Mouse (Mus musculus): Measurements from ENCODE around the gene Traf7.

The Traf7 gene

DNA sequence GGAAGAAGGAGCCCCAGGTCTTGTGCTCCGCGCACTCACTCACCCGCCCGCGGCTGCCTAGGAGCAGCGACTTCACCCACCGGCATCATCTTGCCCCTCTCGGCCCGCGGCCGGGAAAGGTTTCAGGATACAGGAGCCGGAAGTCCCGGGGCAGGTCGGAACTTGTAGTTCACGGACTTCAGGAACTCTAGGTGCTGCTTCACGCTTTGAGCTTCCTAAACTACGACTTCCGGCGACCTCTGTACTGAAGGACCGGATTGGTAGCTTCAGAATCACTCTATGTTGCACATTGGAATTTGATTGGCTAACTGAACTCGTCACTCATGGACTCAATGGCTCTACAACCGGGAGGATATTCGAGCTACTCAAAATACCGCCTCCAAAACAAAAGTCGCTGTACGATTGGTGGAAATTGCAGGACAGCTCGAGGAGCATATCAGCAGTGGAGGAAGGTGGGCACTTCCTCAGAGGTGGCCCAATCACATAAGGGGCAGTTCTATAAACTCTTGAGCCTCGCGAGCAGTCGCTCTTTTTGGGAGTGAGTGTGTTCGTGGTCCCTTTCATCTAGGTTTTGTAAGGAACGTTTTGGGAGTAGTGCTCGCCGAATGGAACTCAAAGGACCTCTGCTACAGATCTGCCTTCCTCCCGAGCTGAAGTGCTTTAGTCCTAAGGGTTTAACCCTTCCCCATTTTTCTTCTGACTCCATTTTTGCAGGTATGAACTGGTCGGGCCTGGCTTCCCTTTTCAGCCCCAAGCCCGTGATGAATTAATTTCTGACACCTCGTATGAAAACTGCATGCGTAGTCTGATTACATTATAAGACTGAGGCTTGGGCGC, at the start of gene Traf7:
Gene Traf7, minus strand, starts transcription at position 216 of the 837 bp plus-strand sequence.
- DNase-seq (ENCODE audit: low spot score) = peak; percentile 95

DNA sequence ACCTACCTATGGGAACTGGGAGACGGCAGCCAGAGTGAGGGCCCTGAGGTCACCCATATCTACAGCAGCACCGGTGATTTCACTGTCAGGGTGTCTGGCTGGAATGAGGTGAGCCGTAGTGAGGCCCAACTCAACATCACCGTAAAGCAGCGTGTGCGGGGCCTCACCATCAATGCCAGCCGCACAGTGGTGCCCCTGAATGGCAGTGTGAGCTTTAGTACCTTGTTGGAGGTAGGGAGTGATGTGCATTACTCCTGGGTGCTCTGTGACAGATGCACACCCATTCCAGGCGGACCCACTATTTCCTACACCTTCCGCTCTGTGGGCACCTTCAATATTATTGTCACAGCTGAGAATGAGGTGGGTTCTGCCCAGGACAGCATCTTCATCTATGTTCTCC, 46.1 kb upstream of the Traf7 start:
- no peak for DNase-seq (ENCODE audit: low spot score)

- no peak for DNase-seq (ENCODE audit: low spot score)
These were observed 45.0 kb upstream of the Traf7 start for GRCm38 (mm10) chr17:24572651-24573245.

DNA sequence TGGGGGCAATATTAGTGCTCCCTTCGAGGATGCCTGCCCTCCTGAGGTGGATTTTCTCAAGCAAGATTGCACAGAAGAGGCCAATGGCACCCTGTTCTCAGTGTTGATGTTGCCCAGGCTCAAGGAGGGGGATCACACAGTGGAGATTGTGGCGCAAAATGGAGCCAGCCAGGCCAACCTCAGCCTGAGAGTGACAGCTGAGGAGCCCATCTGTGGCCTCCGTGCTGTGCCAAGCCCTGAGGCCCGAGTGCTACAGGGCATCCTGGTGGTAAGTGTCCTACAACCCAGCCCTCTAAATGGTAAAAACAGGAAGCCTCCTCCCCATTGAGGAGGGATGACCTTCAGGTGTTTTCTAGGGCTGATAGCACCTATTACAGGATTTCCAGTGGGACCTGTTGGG, 42.1 kb upstream of the Traf7 start:
- DNase-seq (ENCODE audit: low spot score) = no peak

GRCm38 (mm10) chr17:24567034-24567779, 39.5 kb upstream of the Traf7 start:
- no peak for DNase-seq (ENCODE audit: low spot score)

DNA sequence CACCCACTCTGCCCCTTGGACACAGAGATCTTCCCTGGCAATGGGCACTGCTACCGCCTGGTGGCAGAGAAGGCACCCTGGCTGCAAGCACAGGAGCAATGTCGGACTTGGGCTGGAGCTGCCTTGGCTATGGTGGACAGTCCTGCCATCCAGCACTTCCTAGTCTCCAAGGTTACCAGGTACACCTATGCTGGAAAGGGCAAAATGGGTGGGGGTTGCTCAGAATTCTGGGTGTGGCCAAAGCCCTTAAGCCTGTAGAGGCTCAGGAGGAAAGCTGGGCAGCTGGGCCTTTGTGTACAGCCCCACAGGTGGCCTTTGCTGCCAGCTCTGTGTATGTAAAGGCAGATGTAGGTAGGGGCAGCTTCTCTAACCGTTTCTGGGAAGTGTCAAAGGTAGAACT, 38.1 kb upstream of the Traf7 start:
- DNase-seq (ENCODE audit: low spot score) = no peak

- no peak for DNase-seq (ENCODE audit: low spot score)
These were observed 37.4 kb upstream of the Traf7 start for GRCm38 (mm10) chr17:24565092-24565491.

DNA sequence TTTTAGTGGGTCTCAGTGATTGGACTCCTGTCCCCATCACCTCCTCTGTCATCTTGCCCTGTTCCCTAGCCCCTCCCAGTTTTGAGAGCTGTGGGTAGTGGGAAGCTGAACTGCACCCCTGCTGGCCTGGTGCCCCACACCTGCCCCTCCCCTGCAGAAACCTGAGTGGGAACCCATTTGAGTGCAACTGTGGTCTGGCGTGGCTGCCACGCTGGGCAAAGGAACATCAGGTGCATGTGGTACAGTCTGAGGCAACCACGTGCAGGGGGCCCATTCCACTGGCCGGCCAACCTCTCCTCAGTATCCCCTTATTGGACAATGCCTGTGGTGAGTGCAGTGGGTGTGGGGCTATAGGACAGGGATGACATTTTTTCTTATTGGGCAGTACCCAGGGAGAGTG, 36.7 kb upstream of the Traf7 start:
- no peak for DNase-seq (ENCODE audit: low spot score)

- no peak for DNase-seq (ENCODE audit: low spot score)
These were observed 35.9 kb upstream of the Traf7 start for GRCm38 (mm10) chr17:24563638-24564037.

DNA sequence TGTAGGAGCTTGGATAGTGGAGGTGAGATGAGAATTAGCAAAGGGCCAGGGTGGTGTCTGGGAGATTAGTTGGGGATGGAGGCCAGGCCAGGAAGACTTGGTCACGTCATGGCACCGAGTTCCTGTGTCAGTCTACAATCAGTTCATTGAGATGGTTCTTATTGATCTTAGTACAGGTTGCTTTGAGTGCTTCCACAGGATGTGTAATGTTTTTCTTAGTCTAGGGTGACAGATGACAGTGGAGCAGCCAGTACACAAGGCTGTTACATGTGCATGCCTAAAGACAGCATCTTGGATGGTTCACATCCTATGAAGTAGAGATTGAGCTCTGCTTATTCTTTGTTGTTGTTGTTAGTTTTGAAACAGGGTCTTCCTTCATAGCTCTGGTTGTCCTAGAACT, 33.9 kb upstream of the Traf7 start:
- no peak for DNase-seq (ENCODE audit: low spot score)

DNA sequence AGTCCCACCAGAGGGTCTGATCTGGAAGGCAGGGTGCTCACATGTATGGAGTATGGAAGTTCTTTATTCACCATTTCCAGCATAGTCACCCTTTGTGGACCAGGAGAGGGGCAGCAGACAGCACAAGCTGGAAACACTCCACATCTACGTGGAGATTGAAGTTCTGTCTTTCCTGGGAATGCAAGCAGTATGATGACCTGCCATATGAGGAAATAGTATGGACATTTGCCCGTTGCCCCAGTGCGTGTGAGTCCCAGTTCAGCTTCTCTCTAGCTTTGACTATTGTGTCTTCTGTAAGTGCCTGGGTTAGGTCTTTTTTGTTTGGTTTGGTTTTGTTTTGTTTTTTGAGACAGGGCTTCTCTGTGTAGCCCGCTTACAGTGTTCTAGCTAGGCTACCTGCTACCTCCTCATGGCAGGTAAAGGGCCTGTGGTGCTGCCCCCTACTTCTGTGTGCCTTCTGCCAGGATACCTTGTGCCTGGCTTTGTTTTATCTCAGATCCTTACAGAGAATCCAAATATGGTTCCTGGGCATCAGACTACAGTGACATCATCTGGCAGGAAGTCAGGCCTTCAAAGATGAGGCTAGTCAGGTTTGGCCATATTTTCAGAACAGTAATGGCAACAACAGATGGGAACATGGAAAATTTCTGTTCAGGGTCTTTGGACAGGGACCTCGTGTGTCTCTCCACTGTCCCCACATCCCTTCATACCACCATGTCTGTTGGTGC, 32.7 kb upstream of the Traf7 start:
- DNase-seq (ENCODE audit: low spot score) = no peak

DNA sequence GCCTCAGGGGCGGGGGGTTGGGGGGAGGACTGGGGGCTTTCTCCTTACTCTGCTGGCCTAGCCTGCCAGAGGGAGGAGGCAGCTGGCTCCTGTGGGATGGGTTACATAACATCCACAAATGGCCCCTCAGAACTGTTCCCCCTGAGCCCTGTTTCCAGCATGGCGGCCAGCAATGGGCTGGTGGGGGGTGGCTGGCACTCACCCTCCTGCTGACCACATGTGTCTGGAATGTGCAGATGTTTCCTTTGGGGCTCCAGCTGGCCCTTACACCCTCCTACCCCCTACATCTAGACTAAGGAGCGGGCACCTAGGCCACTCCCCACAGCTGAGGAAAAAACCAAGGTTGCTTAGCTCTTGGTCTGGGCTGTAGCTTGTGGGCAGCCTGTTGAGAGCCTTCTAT, 31.4 kb upstream of the Traf7 start:
- no peak for DNase-seq (ENCODE audit: low spot score)

DNA sequence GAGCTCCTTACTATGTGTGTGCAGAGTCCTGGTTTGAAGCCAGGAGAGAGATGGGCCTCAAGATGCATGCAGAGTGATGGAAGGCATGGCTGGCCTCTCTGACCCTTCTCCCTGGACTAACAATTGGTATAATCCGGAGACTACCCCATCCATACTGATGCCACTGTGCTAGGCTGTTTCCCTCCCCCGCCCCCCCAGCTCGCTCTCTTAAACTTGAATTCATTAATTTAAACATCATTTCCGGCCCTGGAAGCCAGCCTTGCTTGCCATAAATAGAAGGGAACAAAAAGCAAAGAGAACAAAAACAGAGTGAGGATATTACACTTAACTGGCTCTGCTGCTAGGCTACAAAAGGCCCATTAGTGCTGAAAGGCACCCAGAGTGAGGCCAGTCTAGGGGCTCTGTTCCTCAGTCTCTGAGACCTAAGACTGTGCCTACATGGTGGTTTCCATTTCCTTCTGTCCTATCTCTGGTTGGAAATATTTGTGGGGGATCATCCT, 30.9 kb upstream of the Traf7 start:
- no peak for DNase-seq (ENCODE audit: low spot score)

DNA sequence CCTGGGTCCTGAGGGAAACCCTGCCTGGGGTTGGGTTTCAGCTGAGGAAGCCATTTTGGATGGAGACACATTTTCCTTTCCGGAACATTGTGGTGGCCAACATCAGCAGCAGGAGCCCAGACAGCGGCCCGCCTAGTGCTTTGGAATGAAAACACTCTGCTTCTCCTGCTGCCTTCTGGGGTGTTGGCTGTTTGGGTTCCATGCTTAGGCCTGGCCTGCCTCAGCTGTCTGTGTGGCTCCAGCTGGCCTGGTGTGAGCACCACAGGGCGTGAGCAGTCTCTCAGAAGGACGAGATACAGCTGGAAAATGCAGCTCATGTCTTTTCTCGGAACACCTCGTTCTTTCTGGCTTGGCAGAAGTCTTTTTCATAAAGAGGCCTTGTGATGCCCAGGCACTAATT, 29.4 kb upstream of the Traf7 start:
- DNase-seq (ENCODE audit: low spot score) = no peak

GRCm38 (mm10) chr17:24551050-24551444, 23.3 kb upstream of the Traf7 start:
- DNase-seq (ENCODE audit: low spot score) = no peak

- peak; percentile 75 for DNase-seq (ENCODE audit: low spot score)
These were observed 22.8 kb upstream of the Traf7 start for GRCm38 (mm10) chr17:24550416-24551049.

DNA sequence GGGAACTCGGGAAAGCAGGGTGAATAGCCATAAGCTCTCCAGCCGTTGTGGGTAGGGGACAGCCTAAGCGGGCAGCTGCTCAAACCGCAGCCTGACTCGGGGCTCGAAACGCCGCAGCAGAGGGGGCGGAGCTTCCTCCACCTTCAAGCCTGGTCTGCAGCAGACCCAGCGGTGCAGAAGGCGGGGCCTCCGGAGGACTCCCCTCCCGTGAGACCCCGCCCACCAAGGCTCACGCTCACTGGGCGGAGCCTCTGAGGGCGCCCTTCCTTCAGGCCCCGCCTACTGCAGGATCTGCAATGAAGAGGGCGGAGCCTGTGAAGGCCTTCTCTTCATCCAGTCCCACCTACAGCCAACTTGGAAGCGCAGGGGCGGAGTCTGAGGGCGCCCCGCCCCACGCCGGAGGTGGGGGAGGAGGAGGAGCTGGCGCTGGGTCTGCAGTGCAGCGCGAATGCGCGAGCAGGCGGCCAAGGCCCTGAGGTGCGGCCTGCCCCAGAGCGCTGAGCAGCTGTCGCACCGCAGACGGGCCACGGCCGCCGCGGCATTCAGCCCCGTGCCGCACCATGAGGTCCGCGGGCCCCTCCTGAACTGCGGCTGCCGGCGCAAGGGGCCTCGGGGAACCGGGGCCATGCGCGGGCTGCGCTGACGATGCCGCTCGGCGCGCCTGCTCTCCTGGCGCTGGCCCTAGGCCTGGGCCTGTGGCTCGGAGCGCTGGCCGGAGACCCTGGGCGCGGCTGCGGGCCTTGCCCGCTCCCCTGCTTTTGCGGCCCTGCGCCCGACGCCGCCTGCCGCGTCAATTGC, 22.1 kb upstream of the Traf7 start, which contains the start of gene Pkd1:
Gene Pkd1, plus strand, starts transcription at position 217 of the 798 bp plus-strand sequence.
- peak; percentile 99 for DNase-seq (ENCODE audit: low spot score)

GRCm38 (mm10) chr17:24548921-24549617, 21.3 kb upstream of the Traf7 start:
- no peak for DNase-seq (ENCODE audit: low spot score)

DNA sequence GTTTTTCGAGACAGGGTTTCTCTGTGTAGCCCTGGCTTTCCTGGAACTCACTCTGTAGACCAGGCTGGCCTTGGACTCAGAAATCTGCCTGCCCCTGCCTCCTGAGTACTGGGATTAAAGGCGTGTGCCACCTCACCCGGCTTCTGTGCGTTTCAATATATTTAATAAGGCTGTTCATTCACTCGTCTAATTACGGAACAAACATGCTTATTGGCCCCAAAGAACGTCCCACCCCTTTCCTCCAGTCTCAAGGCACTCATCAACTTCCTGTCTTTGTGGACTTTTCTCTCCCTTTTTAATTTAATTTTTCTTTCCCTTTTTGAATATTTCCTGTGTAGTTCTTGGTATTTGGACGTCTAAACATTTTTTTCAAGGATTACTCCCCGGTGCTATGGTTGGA, 20.7 kb upstream of the Traf7 start:
- no peak for DNase-seq (ENCODE audit: low spot score)

DNA sequence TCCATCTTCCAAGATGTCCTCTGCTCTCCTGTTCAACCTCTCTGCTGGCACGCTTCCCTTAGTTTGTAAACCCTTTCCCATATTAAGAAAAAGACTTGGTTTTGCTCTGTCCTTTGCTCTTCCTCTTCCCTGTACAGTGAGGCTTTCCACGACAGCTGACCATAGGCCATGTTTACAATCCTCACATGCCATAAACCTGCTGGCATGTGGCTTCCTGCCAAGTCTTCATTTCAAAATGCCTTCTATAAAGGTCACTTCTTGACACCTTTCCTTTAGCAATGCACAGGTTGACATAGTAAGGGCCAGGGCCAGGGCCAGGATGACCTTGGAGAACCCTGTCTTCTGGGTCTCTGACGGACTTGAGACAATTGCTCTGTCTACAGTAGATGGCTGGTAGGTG, 18.5 kb upstream of the Traf7 start:
- DNase-seq (ENCODE audit: low spot score) = no peak
